Mouse (Mus musculus) urinary bladder, postnatal 4 days (tissue): ENCODE measurements at regions not wholly inside any gene's neighbourhood (a gene's known extent, or its start where the extent isn't known, plus 50 kb on each side); places are given as distances from the start of the nearest gene placed in this dataset.
"Not testable (repeated sequence)": the region's sequence is repeated elsewhere in the genome, so short reads cannot be mapped to it uniquely, and the experiment has no call there.

Experiments used
- DNase-seq, 2 experiments: peaks; one replicate each; pipeline ENCODE4 v3.0.0; 2021 to 2022; ENCODE audit warnings: low spot score in 2 of 2

- no peak for DNase-seq
These were observed 298.2 kb downstream of the Eipr1 start for GRCm38 (mm10) chr12:29049801-29050200.

GRCm38 (mm10) chr12:29050516-29051251 lies 299.1 kb downstream of the Eipr1 start:
- no peak for DNase-seq

- DNase-seq: no peak
These were observed 302.8 kb downstream of the Eipr1 start for GRCm38 (mm10) chr12:29054367-29054766.

GRCm38 (mm10) chr12:29062025-29062637 lies 310.5 kb downstream of the Eipr1 start:
- no peak for DNase-seq

GRCm38 (mm10) chr12:29062801-29063200 lies 311.2 kb downstream of the Eipr1 start:
- DNase-seq: no peak

- no peak for DNase-seq
These were observed 316.6 kb downstream of the Eipr1 start for GRCm38 (mm10) chr12:29068180-29068579.

- no peak for DNase-seq
These were observed 323.7 kb downstream of the Eipr1 start for GRCm38 (mm10) chr12:29075096-29075852.

- DNase-seq: no peak
These were observed 325.0 kb downstream of the Eipr1 start for GRCm38 (mm10) chr12:29076606-29077005.

- no peak for DNase-seq
These were observed 327.4 kb downstream of the Eipr1 start for GRCm38 (mm10) chr12:29079011-29079410.

GRCm38 (mm10) chr12:29083426-29084221 lies 332.0 kb downstream of the Eipr1 start:
- DNase-seq: no peak

- not testable (repeated sequence) for DNase-seq
These were observed 335.6 kb downstream of the Eipr1 start for GRCm38 (mm10) chr12:29087245-29087644.

- no peak for DNase-seq
These were observed 338.0 kb downstream of the Eipr1 start for GRCm38 (mm10) chr12:29089634-29090033.

GRCm38 (mm10) chr12:29090451-29090850 lies 338.8 kb downstream of the Eipr1 start:
- no peak for DNase-seq

- DNase-seq: no peak
These were observed 343.9 kb downstream of the Eipr1 start for GRCm38 (mm10) chr12:29095406-29096032.

GRCm38 (mm10) chr12:29096033-29096913 lies 344.7 kb downstream of the Eipr1 start:
- DNase-seq: no peak

- DNase-seq: no peak
These were observed 348.5 kb downstream of the Eipr1 start for GRCm38 (mm10) chr12:29100042-29100570.

GRCm38 (mm10) chr12:29106893-29107719 lies 355.5 kb downstream of the Eipr1 start:
- DNase-seq: no peak

- no peak for DNase-seq
These were observed 356.1 kb downstream of the Eipr1 start for GRCm38 (mm10) chr12:29107720-29108051.

GRCm38 (mm10) chr12:29118336-29118735 lies 366.7 kb downstream of the Eipr1 start:
- DNase-seq: no peak
